Mouse (Mus musculus): Measurements from ENCODE around the gene Nipal4. TPM values are rescaled to one million over a fixed set of nuclear protein-coding genes. Genes with fewer than 3 reads are reported as not detected.
"Not testable (repeated sequence)": the region's sequence is repeated elsewhere in the genome, so short reads cannot be mapped to it uniquely, and the experiment has no call there.

Gene Nipal4
- polyA plus RNA-seq, 1 experiment from 2014 or later: 0.31 TPM

DNA sequence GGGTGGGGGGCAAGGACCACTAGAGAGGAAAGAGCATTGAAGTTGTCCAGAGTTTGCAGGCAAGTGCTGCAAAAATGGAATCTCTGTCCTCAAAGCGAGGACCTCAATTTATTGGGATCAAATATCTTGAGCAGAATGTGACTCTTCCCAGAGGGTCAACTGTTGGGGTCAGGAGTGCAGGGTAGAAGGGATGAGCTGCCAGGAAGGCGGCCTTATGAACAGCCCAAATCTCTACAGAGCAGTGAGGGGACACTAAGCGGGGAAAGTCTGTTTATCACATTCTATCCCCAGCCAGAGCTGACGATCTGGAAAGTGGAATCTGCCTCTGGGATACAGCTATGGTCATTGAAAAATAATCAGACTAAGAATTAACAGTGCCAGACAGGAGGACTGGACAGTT is 27.9 kb upstream of the Nipal4 start:
- WGBS: 81% methylated on average over 4 of the region's 4 CpGs
- no peak for ATAC-seq (ENCODE audit: low FRiP score)
- Histone ChIP-seq H3K36me3 (peaks cover 63% of the 10 kb centered on the region), H3K27me3 (no peaks in the 10 kb centered on the region), H3K9me3 (no peaks in the 10 kb centered on the region), H3K4me3 (no peak overlapping the region), H3K4me2 (no peak overlapping the region), H3K27ac (no peak overlapping the region), H3K4me1 (replicated peaks) (no peaks in the 10 kb centered on the region), H3K9ac (no peak overlapping the region)

- WGBS: 72% methylated on average over 2 of the region's 2 CpGs
- Histone ChIP-seq H3K9me3 (no peaks in the 10 kb centered on the region), H3K9ac (no peak overlapping the region), H3K4me3 (no peak overlapping the region), H3K4me2 (no peak overlapping the region), H3K4me1 (replicated peaks) (0 out of 2 replicates have a peak, but pooled peaks cover 4% of the 10 kb centered on the region), H3K36me3 (peaks cover 12% of the 10 kb centered on the region), H3K27me3 (no peaks in the 10 kb centered on the region), H3K27ac (no peak overlapping the region)
- ATAC-seq (ENCODE audit: low FRiP score): no peak
Observed at GRCm38 (mm10) chr11:46188283-46188682, 22.0 kb upstream of the Nipal4 start.

- Histone ChIP-seq H3K9ac (no peak overlapping the region), H3K9me3 (no peaks in the 10 kb centered on the region), H3K36me3 (no peaks in the 10 kb centered on the region), H3K4me3 (no peak overlapping the region), H3K27ac (no peak overlapping the region), H3K4me2 (no peak overlapping the region), H3K4me1 (replicated peaks) (0 out of 2 replicates have a peak, but pooled peaks cover 4% of the 10 kb centered on the region), H3K27me3 (no peaks in the 10 kb centered on the region)
- 0 out of 2 replicates have a peak, but pooled peaks have one; percentile 17 for ATAC-seq (ENCODE audit: low FRiP score)
- whole genome bisulfite sequencing: 34% methylated on average over 4 of the region's 4 CpGs
Observed at GRCm38 (mm10) chr11:46185486-46185885, 19.2 kb upstream of the Nipal4 start.

DNA sequence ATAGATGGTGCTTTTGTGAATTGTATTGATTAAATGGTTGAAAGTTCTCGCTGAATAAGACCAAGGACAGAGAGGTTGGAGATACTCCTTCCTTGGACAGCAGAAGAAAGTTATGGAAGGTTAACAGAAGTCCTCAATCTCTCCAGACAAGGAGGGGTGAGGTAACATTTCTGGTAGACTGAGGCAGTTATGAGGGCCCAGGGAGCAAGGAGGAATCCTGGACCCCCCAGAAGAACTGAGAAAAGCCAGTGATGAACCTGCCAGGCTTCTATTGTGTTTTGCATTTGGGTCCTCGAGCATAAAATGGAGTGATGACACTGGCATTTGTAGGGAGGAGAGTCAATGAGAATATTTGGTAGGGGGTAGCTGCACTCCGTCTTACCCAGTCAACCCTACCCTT is 18.6 kb upstream of the Nipal4 start:
- Histone ChIP-seq H3K4me2 (no peak overlapping the region), H3K9me3 (no peaks in the 10 kb centered on the region), H3K36me3 (no peaks in the 10 kb centered on the region), H3K9ac (no peak overlapping the region), H3K4me1 (replicated peaks) (0 out of 2 replicates have a peak, but pooled peaks cover 4% of the 10 kb centered on the region), H3K27ac (no peak overlapping the region), H3K27me3 (no peaks in the 10 kb centered on the region), H3K4me3 (no peak overlapping the region)
- WGBS: 74% methylated on average over 3 of the region's 3 CpGs
- no peak for ATAC-seq (ENCODE audit: low FRiP score)

DNA sequence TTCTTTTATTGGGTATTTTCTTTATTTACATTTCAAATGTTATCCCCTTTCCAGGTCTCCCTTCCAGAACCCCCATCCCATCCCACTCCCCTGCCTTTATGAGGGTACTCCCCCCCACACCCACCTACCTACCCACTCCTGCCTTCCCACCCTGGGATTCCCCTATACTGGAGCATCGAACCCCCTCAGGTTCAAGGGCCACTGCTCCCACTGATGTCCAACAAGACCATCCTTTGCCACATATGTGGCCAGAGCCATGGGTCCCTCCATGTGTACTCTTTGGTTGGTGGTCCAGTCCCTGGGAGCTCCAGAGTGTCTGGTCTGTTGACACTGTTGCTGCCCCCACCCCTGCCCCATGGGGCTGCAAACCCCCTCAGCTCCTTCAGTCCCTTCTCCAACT is 15.7 kb upstream of the Nipal4 start:
- not testable (repeated sequence) for H3K9me3 ChIP-seq; H3K27ac ChIP-seq; H3K9ac ChIP-seq; H3K27me3 ChIP-seq; ATAC-seq (ENCODE audit: low FRiP score); H3K36me3 ChIP-seq; H3K4me1 ChIP-seq (replicated peaks); H3K4me2 ChIP-seq; H3K4me3 ChIP-seq
- 89% methylated on average over 1 of the region's 1 CpGs for WGBS

- no peak overlapping the region for H3K27ac ChIP-seq
- H3K36me3 ChIP-seq: no peaks in the 10 kb centered on the region
- no peaks in the 10 kb centered on the region for H3K4me1 ChIP-seq (replicated peaks)
- H3K9me3 ChIP-seq: no peaks in the 10 kb centered on the region
- H3K27me3 ChIP-seq: no peaks in the 10 kb centered on the region
- H3K9ac ChIP-seq: no peak overlapping the region
- no peak for ATAC-seq (ENCODE audit: low FRiP score)
- H3K4me3 ChIP-seq: no peak overlapping the region
- WGBS: 79% methylated on average over 10 of the region's 10 CpGs
- H3K4me2 ChIP-seq: no peak overlapping the region
Observed at GRCm38 (mm10) chr11:46177246-46178043, 11.1 kb upstream of the Nipal4 start.

DNA sequence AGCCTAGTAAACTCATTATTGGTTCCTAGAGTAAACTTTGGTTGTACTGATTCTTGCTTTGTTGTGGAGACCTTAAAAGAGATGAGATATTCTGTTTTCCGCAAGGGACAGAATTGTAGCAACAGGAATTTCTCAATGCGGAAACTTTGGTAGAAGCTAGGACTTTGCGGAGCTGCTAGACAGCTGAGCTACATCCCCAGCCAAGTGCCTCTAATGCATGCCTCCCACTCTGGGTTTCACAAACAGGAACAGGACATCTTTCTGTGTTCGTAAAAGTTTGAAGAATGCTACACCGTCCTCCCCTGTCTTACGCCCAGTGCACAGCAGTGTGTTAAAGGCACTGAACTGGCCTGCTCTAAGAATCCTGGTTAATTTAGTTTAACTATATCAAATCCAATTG is 9.8 kb upstream of the Nipal4 start:
- WGBS: 96% methylated on average over 6 of the region's 6 CpGs
- no peaks in the 10 kb centered on the region for H3K4me1 ChIP-seq (replicated peaks)

GRCm38 (mm10) chr11:46172128-46172527 is 5.8 kb upstream of the Nipal4 start:
- ATAC-seq (ENCODE audit: low FRiP score): no peak
- Histone ChIP-seq H3K4me3 (no peak overlapping the region), H3K27ac (no peak overlapping the region), H3K9me3 (no peaks in the 10 kb centered on the region), H3K9ac (no peak overlapping the region), H3K36me3 (no peaks in the 10 kb centered on the region), H3K27me3 (no peaks in the 10 kb centered on the region), H3K4me2 (no peak overlapping the region), H3K4me1 (replicated peaks) (peaks cover 4% of the 10 kb centered on the region)
- 95% methylated on average over 9 of the region's 9 CpGs for WGBS

More for the DNA sequence above, 9.8 kb upstream of the Nipal4 start:
- Histone ChIP-seq H3K27ac (no peak overlapping the region), H3K4me3 (no peak overlapping the region), H3K36me3 (no peaks in the 10 kb centered on the region), H3K4me2 (no peak overlapping the region), H3K9ac (no peak overlapping the region), H3K9me3 (no peaks in the 10 kb centered on the region), H3K27me3 (no peaks in the 10 kb centered on the region)
- no peak for ATAC-seq (ENCODE audit: low FRiP score)

DNA sequence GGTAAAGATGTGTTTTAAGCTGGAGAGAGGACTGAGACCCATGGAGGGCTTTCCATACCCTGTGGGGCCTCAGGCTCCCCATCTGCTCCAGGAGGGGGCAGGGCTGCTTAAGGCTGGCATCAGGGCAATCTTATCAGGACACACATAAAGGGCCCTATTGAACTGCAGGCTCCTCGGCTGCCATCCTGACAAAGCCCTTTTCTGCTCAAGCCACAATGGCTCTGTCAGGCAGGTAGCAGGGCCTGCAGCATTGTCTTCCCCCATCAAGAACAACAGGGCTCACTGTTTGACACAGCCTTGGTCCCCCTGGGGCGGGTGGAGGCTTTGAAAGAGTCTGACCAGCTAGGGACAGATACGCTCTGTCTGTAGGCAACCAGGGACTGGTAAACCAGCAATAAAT is 3.6 kb upstream of the Nipal4 start:
- Histone ChIP-seq H3K27ac (no peak overlapping the region), H3K4me1 (replicated peaks) (peaks cover 14% of the 10 kb centered on the region), H3K36me3 (no peaks in the 10 kb centered on the region), H3K9ac (no peak overlapping the region), H3K9me3 (no peaks in the 10 kb centered on the region), H3K4me2 (no peak overlapping the region), H3K4me3 (no peak overlapping the region), H3K27me3 (peaks cover 19% of the 10 kb centered on the region)
- no peak for ATAC-seq (ENCODE audit: low FRiP score)
- WGBS: 21% methylated on average over 3 of the region's 3 CpGs

DNA sequence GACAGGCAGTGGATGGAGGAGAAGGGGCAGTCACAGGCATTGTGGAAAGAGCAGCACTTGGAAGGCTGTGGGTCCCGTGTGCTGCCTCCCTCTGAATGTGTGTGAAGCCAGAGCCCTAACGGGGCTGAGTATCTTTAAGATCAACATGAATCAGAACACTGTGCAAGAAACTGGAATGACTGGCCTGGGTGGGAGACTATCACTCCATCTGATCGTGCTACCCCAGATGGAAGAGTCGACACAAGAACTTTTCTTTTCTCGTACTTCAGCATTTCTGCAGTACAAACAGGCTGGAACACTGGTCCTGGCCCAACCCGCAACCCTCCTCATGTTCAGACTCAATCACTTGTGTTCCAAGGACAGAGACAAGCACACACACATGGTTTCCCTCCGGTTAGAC is 2.2 kb upstream of the Nipal4 start:
- Histone ChIP-seq H3K9ac (no peak overlapping the region), H3K27me3 (peaks cover 22% of the 10 kb centered on the region), H3K4me3 (no peak overlapping the region), H3K4me1 (replicated peaks) (peaks cover 14% of the 10 kb centered on the region), H3K9me3 (no peaks in the 10 kb centered on the region), H3K27ac (no peak overlapping the region), H3K36me3 (no peaks in the 10 kb centered on the region), H3K4me2 (no peak overlapping the region)
- no peak for ATAC-seq (ENCODE audit: low FRiP score)
- WGBS: 94% methylated on average over 7 of the region's 7 CpGs

DNA sequence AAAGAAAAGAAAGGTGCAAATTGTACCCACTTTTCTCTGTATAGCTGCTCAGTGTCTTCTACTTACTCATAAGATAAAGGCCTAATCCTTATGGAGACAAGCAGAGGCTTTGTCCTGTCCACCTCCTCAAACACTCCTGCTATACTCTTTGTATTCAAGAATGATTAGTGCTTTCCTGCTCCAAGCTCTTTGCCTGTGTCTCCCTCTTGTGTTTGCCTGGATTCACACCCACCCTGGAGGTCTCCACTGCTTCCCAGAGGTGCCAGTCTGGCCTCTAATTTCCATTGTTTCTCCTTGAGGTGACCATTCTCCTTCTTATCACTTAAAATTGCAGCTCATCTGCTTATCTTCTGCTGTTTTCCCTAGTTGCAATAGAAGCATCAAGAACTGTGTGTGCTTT is 8.8 kb downstream of the Nipal4 start:
- Histone ChIP-seq H3K4me1 (replicated peaks) (no peaks in the 10 kb centered on the region), H3K27me3 (no peaks in the 10 kb centered on the region), H3K4me3 (no peak overlapping the region), H3K4me2 (no peak overlapping the region), H3K27ac (no peak overlapping the region), H3K9ac (no peak overlapping the region), H3K9me3 (no peaks in the 10 kb centered on the region), H3K36me3 (no peaks in the 10 kb centered on the region)
- ATAC-seq (ENCODE audit: low FRiP score): no peak

- Histone ChIP-seq H3K9me3 (no peaks in the 10 kb centered on the region), H3K9ac (no peak overlapping the region), H3K4me1 (replicated peaks) (no peaks in the 10 kb centered on the region), H3K27me3 (no peaks in the 10 kb centered on the region), H3K4me2 (no peak overlapping the region), H3K4me3 (no peak overlapping the region), H3K27ac (no peak overlapping the region), H3K36me3 (no peaks in the 10 kb centered on the region)
- WGBS: 90% methylated on average over 8 of the region's 8 CpGs
- ATAC-seq (ENCODE audit: low FRiP score): no peak
Observed at GRCm38 (mm10) chr11:46156945-46157344, 9.4 kb downstream of the Nipal4 start.

DNA sequence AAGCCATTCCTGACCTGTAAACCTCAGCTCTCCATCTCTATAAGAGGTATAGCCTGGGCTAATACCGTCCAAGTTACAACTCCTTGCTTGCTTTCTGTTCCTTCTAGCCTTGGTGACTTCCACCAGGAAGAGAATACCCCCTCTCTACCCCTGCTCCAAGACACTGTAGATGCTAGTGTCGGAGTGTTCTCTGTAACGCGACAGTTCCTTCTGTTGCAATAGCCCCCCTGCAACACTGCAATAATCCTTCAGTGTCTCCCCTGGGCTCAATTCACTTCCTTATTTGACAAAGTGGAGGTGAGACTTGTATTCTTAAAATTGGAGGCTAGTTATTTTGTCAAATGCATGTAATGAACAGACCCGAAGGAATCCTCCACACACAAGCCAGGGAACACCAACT is 19.7 kb downstream of the Nipal4 start:
- H3K4me3 ChIP-seq: no peak overlapping the region
- 90% methylated on average over 5 of the region's 5 CpGs for WGBS
- no peaks in the 10 kb centered on the region for H3K9me3 ChIP-seq
- H3K4me2 ChIP-seq: no peak overlapping the region
- ATAC-seq (ENCODE audit: low FRiP score): no peak
- no peak overlapping the region for H3K9ac ChIP-seq
- no peaks in the 10 kb centered on the region for H3K4me1 ChIP-seq (replicated peaks)
- no peaks in the 10 kb centered on the region for H3K27me3 ChIP-seq
- H3K27ac ChIP-seq: no peak overlapping the region
- H3K36me3 ChIP-seq: peaks cover 47% of the 10 kb centered on the region
